Mouse (Mus musculus) ovary, adult 10 weeks (tissue): ENCODE measurements around the gene Pithd1. TPM values are rescaled to one million over a fixed set of nuclear protein-coding genes. Genes with fewer than 3 reads are reported as not detected.

Experiments used
- polyA plus RNA-seq: library from polyadenylated mRNA; stranded (reverse); fragments of 350-450 nt; fragmentation: Illumina TruSeq; extraction: RNeasy Lipid Tissue Mini Kit (QIAGEN cat#74804); gene quantifications from one replicate; pipeline ENCODE4 v1.2.3, GENCODE M21; 2014

The Pithd1 gene
- polyA plus RNA-seq: 34.8 TPM

DNA sequence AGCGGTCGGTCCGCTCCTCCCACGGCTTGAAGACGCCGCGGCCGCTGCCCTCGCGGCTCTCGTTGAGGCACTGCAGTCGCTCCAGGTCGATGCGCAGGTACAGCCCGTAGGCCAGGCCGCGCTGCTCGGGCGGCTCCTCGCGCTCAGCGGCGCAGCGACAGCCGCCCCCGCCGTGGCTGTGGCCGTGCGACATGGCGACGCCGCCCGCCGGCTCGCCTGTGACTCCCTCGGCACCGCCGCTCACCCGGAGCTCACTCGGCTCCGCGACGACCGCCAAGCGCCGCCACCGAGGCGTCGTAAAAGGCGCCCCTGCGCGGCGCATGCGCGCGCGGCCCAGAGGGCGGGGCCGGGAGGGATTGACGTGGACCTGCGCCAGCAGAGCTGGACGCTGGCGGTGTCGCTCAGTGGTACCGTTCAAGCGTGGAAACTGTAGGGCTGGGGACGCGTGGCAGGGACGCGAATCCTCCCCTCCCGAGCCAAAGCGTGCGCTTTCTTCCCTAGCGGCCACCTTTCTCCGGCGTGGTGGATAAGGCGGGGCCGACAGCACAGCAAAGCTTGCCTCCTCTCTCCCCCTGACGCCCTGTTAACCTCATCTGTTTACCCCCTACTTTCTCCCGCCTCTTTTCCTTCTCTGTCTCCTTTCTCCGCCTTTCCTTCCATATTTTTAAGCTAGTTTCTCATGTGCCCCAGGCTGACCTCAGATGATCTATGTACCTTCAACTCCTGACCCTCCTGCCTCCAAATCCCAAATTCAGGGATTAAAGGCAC is at the start of gene Pithd1:
TSS of gene Pithd1 (minus strand) at position 322 of the 768 bp plus-strand sequence.

DNA sequence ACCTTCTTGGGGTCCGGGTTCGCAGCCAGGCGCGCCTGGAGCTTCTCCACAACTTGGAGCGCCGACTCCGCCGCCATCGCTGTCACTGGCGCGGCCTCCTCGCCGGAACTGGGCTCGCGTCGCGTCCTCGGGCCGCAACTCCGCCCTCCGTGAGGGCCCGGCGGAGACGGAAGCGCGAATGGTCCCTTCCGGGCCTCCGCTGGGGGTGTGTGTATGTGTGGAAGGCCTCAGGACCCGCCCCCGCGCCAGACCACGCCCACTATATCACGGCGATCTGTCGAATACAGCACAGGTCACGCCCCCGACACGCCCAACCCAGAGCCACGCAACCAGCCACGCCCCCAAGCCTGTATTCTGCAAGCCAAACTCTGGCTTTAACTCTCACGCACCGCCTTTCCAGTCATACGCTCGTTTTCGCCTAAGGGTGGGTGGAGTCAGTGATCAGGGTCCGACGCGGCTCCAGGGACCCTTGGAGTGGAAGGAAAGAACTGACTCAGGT is 34.5 kb upstream of the Pithd1 start, which contains the start of gene Eloa:
TSS of gene Eloa (minus strand) at position 215 of the 499 bp plus-strand sequence.

DNA sequence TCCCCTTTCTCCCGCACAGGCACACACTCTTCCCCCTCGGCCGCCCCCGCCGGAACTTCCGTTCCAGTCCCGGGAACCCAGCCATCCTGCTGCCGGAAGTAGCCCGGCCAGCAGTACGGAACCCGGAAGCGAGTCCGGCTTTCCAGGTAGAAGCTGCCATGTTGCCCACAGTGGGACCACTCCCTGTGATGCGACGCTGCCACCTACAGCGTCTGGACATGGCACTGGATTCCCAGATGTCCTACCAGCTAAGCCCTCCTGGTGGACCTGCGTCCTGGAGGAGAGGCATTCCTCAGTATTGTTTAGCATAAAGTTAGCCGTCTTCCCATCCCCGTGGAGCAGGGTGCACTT is 14.5 kb downstream of the Pithd1 start, which contains the start of gene Lypla2:
TSS of gene Lypla2 (minus strand) at position 71 of the 351 bp plus-strand sequence.

DNA sequence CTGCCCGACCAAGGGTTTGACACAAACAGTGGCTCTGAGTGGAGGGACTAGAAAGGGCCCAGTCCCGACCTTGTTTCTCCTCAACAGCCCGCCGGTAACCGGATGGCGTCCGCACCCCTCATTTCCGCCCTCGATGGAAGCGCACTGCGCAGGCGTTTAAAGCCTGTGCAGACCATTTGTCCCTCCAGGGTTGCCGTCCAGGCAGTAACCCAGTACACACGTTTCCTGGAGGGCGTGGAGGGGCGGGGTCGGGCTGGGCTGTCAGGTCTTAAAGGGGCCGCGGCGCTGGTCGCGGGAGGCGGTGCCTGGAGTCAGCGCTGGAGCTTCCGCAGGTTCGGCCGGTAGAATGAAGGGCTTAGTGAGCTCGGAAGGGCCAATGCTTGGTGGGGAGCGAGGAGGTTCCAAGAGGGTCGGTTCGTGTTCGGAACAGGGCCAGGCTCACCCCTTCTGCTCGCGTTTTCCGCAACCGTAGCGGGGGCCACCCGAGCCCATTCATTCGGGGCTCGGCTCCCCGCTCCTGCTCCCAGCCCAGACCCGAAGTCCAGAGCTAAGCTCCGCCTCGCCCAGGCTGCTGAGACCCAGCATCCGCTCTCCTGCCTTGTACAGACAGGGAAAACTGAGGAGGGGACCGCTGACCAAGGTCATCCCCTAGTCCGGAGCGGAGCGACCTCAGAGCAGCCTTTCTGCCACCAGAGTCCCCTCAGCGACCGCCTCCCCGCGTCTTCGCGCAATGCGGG is 23.4 kb downstream of the Pithd1 start, which contains the start of gene Gale:
TSS of gene Gale (plus strand) at position 271 of the 737 bp plus-strand sequence.

DNA sequence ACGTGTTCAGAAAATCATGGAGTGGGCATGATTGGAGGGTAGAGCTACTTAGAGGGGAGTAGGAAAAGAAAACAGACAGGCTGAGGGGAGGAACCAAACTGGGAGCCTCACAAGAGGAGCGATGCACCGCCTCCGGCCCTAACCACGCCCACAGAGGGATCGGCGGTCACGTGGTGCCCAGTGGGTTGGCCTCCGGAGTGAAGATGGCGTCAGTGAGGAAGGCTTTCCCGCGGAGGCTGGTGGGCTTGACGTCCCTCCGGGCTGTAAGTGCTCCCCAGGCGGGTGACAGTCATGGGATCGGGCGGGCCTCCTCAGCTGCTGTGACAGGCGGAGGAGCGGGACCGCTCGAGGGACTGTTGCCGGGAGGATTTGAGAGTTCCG is 40.8 kb downstream of the Pithd1 start, which contains the start of gene Hmgcl:
TSS of gene Hmgcl (plus strand) at position 171 of the 381 bp plus-strand sequence.

Other genes with a start within 250 kb of the Pithd1 start
- not detected for gene Myom3, start 227.5 kb downstream of the Pithd1 start, polyA plus RNA-seq
- gene Srsf10, start 131.5 kb downstream of the Pithd1 start, polyA plus RNA-seq: 390 TPM
- gene Pnrc2, start 113.4 kb downstream of the Pithd1 start, polyA plus RNA-seq: 481 TPM
- gene Cnr2, start 91.9 kb downstream of the Pithd1 start, polyA plus RNA-seq: 0.34 TPM
- gene Fuca1, start 66.5 kb downstream of the Pithd1 start, polyA plus RNA-seq: 13.7 TPM
- gene Hmgcl, start 40.8 kb downstream of the Pithd1 start, polyA plus RNA-seq: 3.6 TPM
- not detected for gene Gale, start 23.5 kb downstream of the Pithd1 start, polyA plus RNA-seq
- not detected for gene Lypla2, start 14.6 kb downstream of the Pithd1 start, polyA plus RNA-seq
- 21.2 TPM for gene Eloa, start 34.5 kb upstream of the Pithd1 start, polyA plus RNA-seq
- gene Rpl11, start 66.2 kb upstream of the Pithd1 start, polyA plus RNA-seq: 412 TPM
- gene Id3, start 156.2 kb upstream of the Pithd1 start, polyA plus RNA-seq: 9.9 TPM
- gene E2f2, start 185.1 kb upstream of the Pithd1 start, polyA plus RNA-seq: 1.2 TPM
- gene Asap3, start 219.1 kb upstream of the Pithd1 start, polyA plus RNA-seq: 0.57 TPM